Mouse (Mus musculus) forebrain, embryonic 14.5 days (tissue): ENCODE measurements around the gene Sh3rf1. TPM values are rescaled to one million over a fixed set of nuclear protein-coding genes. Genes with fewer than 3 reads are reported as not detected.

Experiments
- ATAC-seq: fragments of 200-750 bp; cut with Nextera tagmentation; 2 replicates; pipeline ENCODE4 v1.8.0; 2017; ENCODE audit warnings: mild to moderate bottlenecking, moderate library complexity
- DNase-seq: peaks from one replicate; pipeline ENCODE4 v3.0.0-alpha.2; 2015; ENCODE audit warnings: low spot score
- H3K27ac ChIP-seq: fragments of 300-500 bp; sonication (generic); 2 replicates; pipeline ENCODE4 v1.5.1; 2014; ENCODE audit warnings: low read depth, mild to moderate bottlenecking, control low read depth, low read length, moderate library complexity
- H3K27me3 ChIP-seq: fragments of 300-500 bp; sonication (generic); replicated peaks from 2 replicates; pipeline ENCODE4 v1.6.1; 2014; ENCODE audit warnings: low read length, control low read depth, mixed read lengths; ENCODE audit not compliant: control insufficient read depth, insufficient read depth
- H3K36me3 ChIP-seq: fragments of 300-500 bp; sonication (generic); 2 replicates; pipeline ENCODE4 v1.6.1; 2014; ENCODE audit warnings: low read length, control low read depth; ENCODE audit not compliant: control insufficient read depth, insufficient read depth
- H3K4me1 ChIP-seq: fragments of 300-500 bp; sonication (generic); 2 replicates; pipeline ENCODE4 v1.6.1; 2014; ENCODE audit warnings: antibody characterized with exemption, low read length, control low read depth; ENCODE audit not compliant: control insufficient read depth, insufficient read depth
- H3K4me2 ChIP-seq: fragments of 300-500 bp; sonication (generic); 2 replicates; pipeline ENCODE4 v1.6.1; 2014; ENCODE audit warnings: mild to moderate bottlenecking, control low read depth, low read length
- H3K4me3 ChIP-seq: fragments of 300-500 bp; sonication (generic); 2 replicates; pipeline ENCODE4 v1.5.1; 2014; ENCODE audit warnings: low read depth, low read length, control low read depth
- H3K9ac ChIP-seq: fragments of 300-500 bp; sonication (generic); 2 replicates; pipeline ENCODE4 v1.6.1; 2014; ENCODE audit warnings: mild to moderate bottlenecking, low read length, control low read depth, moderate library complexity
- H3K9me3 ChIP-seq: fragments of 300-500 bp; sonication (generic); replicated peaks from 2 replicates; pipeline ENCODE4 v1.6.1; 2016; ENCODE audit warnings: low read length, control low read depth, mixed read lengths; ENCODE audit not compliant: control insufficient read depth
- WGBS: fragments of 180-500 bp; shearing (Covaris S2); extraction: QIAGEN DNeasy Blood & Tissue Kit; methylation state at CpG from one replicate; pipeline ENCODE4 v1.1.7; 2014; 5-methylcytosine and 5-hydroxymethylcytosine counted together
- polyA plus RNA-seq: library from polyadenylated mRNA; unstranded; fragments of >200 nt; fragmentation: Nextera tagmentation; extraction: Ambion mirVana; gene quantifications from 2 replicates; pipeline ENCODE4 v1.2.1, GENCODE M21; 2014

The Sh3rf1 gene
- polyA plus RNA-seq, 1 experiment from 2014 or later = 27.1 TPM

DNA sequence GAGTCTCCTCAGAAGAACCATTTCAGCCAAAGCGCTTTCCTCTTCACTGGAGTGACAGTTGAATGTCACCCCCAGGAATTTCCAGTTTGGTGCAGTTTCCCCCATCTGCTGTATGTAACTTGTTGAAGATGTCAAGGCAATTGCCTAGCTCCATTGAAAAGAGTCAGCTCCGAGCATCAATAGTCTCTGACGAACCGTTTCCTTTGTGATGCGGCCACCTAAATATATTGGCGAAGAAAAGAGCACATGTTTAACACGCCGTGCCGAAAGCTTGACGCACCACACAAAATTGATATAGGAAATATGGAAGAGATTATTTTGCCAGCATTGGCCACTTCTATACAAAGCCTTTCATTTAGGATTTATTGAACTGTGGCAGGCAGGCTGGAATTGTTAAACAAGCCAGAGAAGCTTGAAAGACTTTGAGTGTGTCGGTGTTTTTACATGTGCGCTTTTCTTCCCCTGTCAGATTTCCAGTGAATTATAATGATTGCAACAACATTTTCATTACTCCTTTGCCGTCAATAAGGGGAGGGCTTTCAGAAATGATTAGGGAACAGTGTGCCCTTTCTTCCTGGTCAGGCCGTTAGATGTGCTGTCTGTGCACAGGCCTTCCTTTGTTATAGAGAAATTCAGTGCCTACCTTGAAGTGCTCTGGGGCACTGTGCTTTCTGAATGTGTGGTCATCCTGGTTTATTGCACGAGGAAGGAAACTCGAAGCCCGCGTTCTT, 77.8 kb downstream of the Sh3rf1 start:
- H3K9ac ChIP-seq = no peak overlapping the region
- H3K4me1 ChIP-seq = peaks cover 17% of the 10 kb centered on the region
- ATAC-seq (peak; percentile 49), DNase-seq (peak; percentile 41)
- H3K4me2 ChIP-seq = no peak overlapping the region
- no peaks in the 10 kb centered on the region for H3K36me3 ChIP-seq
- H3K9me3 ChIP-seq = no peaks in the 10 kb centered on the region
- 39% methylated on average over 18 of the region's 18 CpGs for WGBS
- no peak overlapping the region for H3K27ac ChIP-seq
- no peaks in the 10 kb centered on the region for H3K27me3 ChIP-seq
- no peak overlapping the region for H3K4me3 ChIP-seq

DNA sequence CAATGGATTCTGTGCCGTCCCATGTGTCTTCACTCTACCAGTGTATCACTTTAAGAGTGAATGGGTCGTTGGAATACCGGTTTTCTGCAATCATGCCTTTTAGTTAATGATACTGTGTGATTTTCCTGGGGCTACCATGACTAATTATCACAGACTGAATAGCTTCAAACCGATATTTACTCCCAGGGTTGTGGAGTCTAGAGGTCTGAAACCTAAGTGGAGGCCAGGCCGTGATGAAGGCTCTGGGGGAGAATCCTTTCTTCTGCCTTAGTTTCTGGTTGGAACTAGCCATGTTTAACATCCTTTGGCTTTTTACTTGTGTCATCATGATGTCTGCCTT, 78.3 kb downstream of the Sh3rf1 start:
- Histone ChIP-seq H3K4me1 (peaks cover 19% of the 10 kb centered on the region), H3K4me2 (no peak overlapping the region), H3K27me3 (no peaks in the 10 kb centered on the region), H3K4me3 (no peak overlapping the region), H3K27ac (no peak overlapping the region; the same call in 1 of the 2 replicates), H3K9me3 (no peaks in the 10 kb centered on the region), H3K36me3 (no peaks in the 10 kb centered on the region), H3K9ac (no peak overlapping the region)
- ATAC-seq = no peak; the same call in 1 of the 2 replicates
- 39% methylated on average over 5 of the region's 5 CpGs for WGBS
- no peak for DNase-seq

DNA sequence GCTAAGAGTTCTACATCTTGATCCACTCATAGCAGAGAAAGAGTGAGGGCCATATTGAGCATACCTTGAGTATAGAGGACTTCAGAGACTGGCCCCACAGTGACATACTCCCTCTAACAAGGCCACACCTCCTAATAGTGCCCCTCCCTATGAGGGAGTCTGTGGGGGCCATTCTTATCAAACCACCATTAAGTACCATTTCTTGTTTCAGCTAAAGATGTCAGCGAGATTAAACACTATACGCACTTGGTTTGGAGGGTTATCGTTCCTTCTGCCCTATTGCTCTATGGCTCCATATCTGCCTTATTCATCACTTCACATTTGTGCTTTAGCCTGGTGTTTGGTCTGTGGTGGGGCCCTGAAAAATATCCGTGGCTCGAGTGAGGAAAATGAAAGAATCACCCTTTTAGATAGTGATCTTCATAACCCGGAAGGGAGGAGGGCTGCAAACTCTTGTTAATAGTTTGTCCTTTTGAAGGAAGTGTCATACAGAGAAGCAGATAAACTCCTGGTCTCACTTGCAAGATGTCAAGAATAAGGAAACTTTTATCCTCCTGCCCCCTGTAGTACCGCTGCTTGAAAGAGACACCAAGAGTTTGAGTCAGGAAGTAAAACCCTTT, 81.9 kb downstream of the Sh3rf1 start:
- no peak for ATAC-seq
- Histone ChIP-seq H3K4me3 (no peak overlapping the region), H3K36me3 (no peaks in the 10 kb centered on the region), H3K4me1 (peaks cover 35% of the 10 kb centered on the region), H3K9me3 (no peaks in the 10 kb centered on the region), H3K27me3 (no peaks in the 10 kb centered on the region), H3K27ac (no peak overlapping the region), H3K9ac (no peak overlapping the region), H3K4me2 (no peak overlapping the region)
- DNase-seq = no peak
- WGBS = 90% methylated on average over 7 of the region's 7 CpGs

DNA sequence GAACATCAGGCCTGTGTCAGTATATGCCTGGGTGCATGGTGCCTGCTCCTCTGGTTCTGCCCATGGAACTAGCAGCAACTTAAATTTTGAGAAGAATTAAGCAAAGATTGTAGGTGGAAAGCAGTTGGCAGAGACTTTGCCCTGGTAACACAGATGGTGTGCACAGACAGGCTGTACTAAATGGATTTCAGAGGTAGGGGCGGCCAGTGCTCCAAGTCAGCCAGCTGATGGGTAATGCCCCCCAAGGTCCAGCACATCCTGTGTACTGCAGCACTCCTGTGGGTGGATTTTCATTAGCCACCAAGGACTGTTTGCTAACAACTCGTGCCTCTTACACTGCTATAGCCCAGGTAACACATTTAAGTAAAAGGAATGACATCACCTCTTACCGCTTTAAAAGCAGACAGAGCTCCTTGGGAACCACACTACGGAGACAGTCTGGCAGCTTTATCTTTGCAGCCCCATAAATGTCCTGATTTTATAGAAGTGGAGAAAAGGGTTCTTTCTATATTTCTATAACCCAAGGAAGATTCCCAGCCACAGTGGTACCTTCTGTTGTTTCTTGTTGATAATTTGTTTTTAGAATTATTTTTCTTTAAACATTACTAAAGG, 82.9 kb downstream of the Sh3rf1 start:
- no peak overlapping the region for H3K27ac ChIP-seq
- no peak for DNase-seq
- H3K9me3 ChIP-seq = no peaks in the 10 kb centered on the region
- ATAC-seq = no peak
- no peak overlapping the region for H3K9ac ChIP-seq
- H3K4me1 ChIP-seq = peaks cover 36% of the 10 kb centered on the region
- H3K4me3 ChIP-seq = no peak overlapping the region
- H3K27me3 ChIP-seq = no peaks in the 10 kb centered on the region
- WGBS = 73% methylated on average over 4 of the region's 4 CpGs
- H3K36me3 ChIP-seq = no peaks in the 10 kb centered on the region
- H3K4me2 ChIP-seq = no peak overlapping the region

DNA sequence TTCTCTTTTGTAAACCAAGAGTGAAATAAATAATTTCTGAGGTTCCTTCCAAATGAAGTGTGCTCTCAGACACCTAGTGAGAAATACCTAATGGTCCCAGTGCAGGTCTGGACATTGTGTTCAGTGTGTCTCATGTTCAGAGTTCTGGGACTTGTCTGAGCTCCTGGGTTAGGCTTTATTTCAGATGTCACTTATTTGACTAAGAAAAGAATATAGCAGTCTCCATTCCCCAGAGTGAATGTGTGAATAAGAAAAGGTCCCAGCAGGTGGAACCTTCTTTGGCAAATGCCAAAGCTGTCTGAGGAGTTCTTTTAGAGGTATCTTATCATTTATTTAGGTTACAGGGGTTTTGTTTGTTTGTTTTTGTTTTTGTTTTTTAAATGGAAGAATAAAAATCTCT, 85.2 kb downstream of the Sh3rf1 start:
- H3K9ac ChIP-seq = no peak overlapping the region
- H3K27ac ChIP-seq = peak overlapping the region; percentile 55
- DNase-seq (peak; percentile 30), ATAC-seq (no peak)
- H3K9me3 ChIP-seq = no peaks in the 10 kb centered on the region
- no peaks in the 10 kb centered on the region for H3K27me3 ChIP-seq
- no peak overlapping the region for H3K4me2 ChIP-seq
- H3K36me3 ChIP-seq = no peaks in the 10 kb centered on the region
- H3K4me3 ChIP-seq = no peak overlapping the region
- peaks cover 33% of the 10 kb centered on the region for H3K4me1 ChIP-seq

DNA sequence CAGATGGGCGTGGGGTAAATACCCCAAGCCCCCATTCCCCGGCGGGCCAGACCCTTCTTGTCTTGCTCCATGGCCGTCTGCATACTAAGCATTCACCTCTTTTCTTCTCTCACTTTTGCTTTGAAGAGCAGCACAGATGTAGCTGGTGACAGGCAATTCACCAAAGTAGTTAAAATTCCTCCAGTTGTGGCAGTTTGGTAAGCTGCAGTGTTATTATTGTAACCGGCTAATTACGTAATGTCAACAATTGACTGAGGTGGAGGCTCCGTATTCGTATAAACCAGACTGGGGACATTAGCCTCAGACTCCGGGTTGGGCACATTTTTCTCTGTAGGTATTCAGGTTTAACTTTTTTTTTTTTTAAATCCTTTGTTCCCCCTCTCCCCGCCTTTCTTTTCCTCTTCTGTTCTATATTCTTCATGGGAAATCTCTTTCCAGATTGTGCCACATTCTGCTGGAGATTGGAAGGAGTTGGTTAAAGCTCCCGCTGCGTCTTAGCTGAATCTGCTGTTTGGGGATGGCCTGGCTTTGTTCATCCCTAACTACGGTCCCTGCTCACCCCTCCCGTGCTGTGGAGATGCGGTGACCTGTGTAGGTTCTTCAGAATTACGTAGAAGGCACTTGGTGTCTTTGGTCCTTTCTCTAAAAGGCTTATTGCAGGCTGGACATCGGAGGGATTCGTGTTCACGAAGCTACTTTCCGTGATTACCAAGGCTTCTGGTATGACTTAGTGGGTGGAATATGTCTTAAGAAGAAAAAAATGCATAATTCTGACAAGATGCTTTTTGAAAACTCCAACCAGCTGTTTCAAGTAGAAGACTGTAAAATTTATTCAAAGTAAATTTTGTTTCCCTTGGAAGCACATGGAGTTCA, 86.1 kb downstream of the Sh3rf1 start:
- 9% methylated on average over 20 of the region's 20 CpGs for WGBS
- ATAC-seq (peak; percentile 88), DNase-seq (peak; percentile 77)
- Histone ChIP-seq H3K27me3 (no peaks in the 10 kb centered on the region), H3K27ac (peak overlapping the region; percentile 69; the same call in 1 of the 2 replicates), H3K9me3 (no peaks in the 10 kb centered on the region), H3K36me3 (no peaks in the 10 kb centered on the region), H3K4me2 (peak overlapping the region; percentile 43), H3K4me1 (peaks cover 33% of the 10 kb centered on the region), H3K4me3 (no peak overlapping the region; the same call in 1 of the 2 replicates), H3K9ac (peak overlapping the region; percentile 42; the same call in 1 of the 2 replicates)

DNA sequence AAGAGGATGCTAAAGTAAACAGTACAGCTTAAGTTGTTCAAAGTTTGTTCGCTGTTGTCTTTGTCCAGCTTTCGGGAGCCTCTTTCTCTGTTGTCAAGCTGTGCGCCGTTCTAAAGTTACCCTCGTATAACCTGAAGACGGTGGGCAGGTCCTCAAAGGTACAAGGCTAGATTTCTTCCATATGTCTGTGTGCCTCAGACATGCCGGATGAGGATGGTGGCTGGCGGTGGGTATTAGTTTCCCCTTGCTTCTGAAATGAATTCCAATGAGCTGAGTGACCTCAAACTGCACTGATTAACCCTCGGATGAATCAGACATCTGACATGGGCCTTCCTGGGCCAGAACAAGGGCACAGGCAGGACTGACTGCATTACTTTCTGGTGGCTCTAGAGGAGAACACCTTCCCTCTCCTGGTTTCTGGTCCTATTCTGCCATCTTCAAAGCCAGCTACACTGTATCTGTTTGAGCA, 86.8 kb downstream of the Sh3rf1 start:
- DNase-seq (no peak), ATAC-seq (no peak)
- Histone ChIP-seq H3K36me3 (no peaks in the 10 kb centered on the region), H3K9me3 (no peaks in the 10 kb centered on the region), H3K4me2 (peak overlapping the region; percentile 43), H3K27ac (0 out of 2 replicates have a peak overlapping the region, but pooled peaks have one; percentile 14), H3K9ac (peak overlapping the region; percentile 26), H3K4me3 (no peak overlapping the region), H3K4me1 (peaks cover 33% of the 10 kb centered on the region), H3K27me3 (no peaks in the 10 kb centered on the region)
- WGBS = 33% methylated on average over 9 of the region's 9 CpGs

DNA sequence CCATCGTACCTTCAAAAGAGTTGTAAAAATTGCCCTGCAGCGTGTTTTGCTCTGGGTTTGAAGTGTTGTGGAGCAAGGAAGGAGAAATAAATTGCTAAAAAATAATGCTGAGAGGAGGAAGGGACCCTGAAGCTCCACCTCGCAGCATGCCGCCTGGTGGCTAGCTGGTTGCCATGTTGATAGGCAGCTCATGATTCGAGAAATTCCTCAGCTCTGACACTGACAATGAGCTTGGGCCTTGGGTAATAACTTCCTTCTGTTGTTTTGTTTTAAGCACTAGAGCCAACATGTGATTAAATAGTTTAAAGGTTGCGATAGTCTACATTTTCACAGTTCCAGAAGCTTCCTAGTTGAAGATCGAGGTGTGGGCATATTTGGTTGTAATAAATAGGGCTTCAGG, 89.3 kb downstream of the Sh3rf1 start:
- WGBS = 95% methylated on average over 7 of the region's 7 CpGs
- no peak for DNase-seq
- Histone ChIP-seq H3K27me3 (no peaks in the 10 kb centered on the region), H3K27ac (no peak overlapping the region), H3K4me3 (no peak overlapping the region), H3K36me3 (no peaks in the 10 kb centered on the region), H3K4me1 (peaks cover 30% of the 10 kb centered on the region), H3K4me2 (no peak overlapping the region), H3K9ac (no peak overlapping the region), H3K9me3 (no peaks in the 10 kb centered on the region)
- no peak for ATAC-seq
